Mouse (Mus musculus) neural tube, embryonic 15.5 days (tissue): ENCODE results near the gene Pdlim5. TPM values are rescaled to one million over a fixed set of nuclear protein-coding genes. Genes with fewer than 3 reads are reported as not detected.
A peak's percentile ranks its signal among the peaks of the same experiment; 100 is the strongest.
"Not testable (repeated sequence)": the region's sequence is repeated elsewhere in the genome, so short reads cannot be mapped to it uniquely, and the experiment has no call there.

Experiments
- ATAC-seq: fragments of 200-750 bp; cut with Nextera tagmentation; 2 replicates; pipeline ENCODE4 v1.8.0; 2017; ENCODE audit warnings: mild to moderate bottlenecking, moderate TSS enrichment, moderate library complexity; ENCODE audit not compliant: low FRiP score
- H3K27ac ChIP-seq: fragments of 300-500 bp; sonication (generic); replicated peaks from 2 replicates; pipeline ENCODE4 v1.5.1; 2015; ENCODE audit warnings: mild to moderate bottlenecking, inconsistent platforms
- H3K27me3 ChIP-seq: fragments of 300-500 bp; sonication (generic); replicated peaks from 2 replicates; pipeline ENCODE4 v1.6.1; 2015; ENCODE audit warnings: inconsistent platforms
- H3K36me3 ChIP-seq: fragments of 300-500 bp; sonication (generic); 2 replicates; pipeline ENCODE4 v1.6.1; 2015; ENCODE audit warnings: inconsistent platforms
- H3K4me1 ChIP-seq: fragments of 300-500 bp; sonication (generic); 2 replicates; pipeline ENCODE4 v1.6.1; 2015; ENCODE audit warnings: inconsistent platforms
- H3K4me2 ChIP-seq: fragments of 300-500 bp; sonication (generic); 2 replicates; pipeline ENCODE4 v1.6.1; 2015; ENCODE audit warnings: inconsistent platforms, mild to moderate bottlenecking, moderate library complexity
- H3K4me3 ChIP-seq: fragments of 300-500 bp; sonication (generic); replicated peaks from 2 replicates; pipeline ENCODE4 v1.5.1; 2015; ENCODE audit warnings: mild to moderate bottlenecking, inconsistent platforms
- H3K9ac ChIP-seq: fragments of 300-500 bp; sonication (generic); replicated peaks from 2 replicates; pipeline ENCODE4 v1.6.1; 2015; ENCODE audit warnings: mild to moderate bottlenecking, inconsistent platforms
- H3K9me3 ChIP-seq: fragments of 300-500 bp; sonication (generic); replicated peaks from 2 replicates; pipeline ENCODE4 v1.6.1; 2016; ENCODE audit warnings: inconsistent platforms
- WGBS: fragments of 180-500 bp; shearing (Covaris S2); methylation state at CpG from one replicate; pipeline ENCODE4 v1.1.7; 2015; ENCODE audit warnings: mixed read lengths; 5-methylcytosine and 5-hydroxymethylcytosine counted together
- polyA plus RNA-seq: library from polyadenylated mRNA; unstranded; fragments of >200 nt; fragmentation: Nextera tagmentation; extraction: Ambion mirVana; gene quantifications from 2 replicates; pipeline ENCODE4 v1.2.1, GENCODE M21; 2015

The Pdlim5 gene
- 17.4 and 21.3 TPM in 2 replicates for polyA plus RNA-seq

GRCm38 (mm10) chr3:142395520-142396193, at the start of gene Pdlim5:
Pdlim5 (minus strand) TSS chr3:142395696.
- under 1% methylated on average over 46 of the region's 46 CpGs for WGBS

GRCm38 (mm10) chr3:142443710-142444043, 48.2 kb upstream of the Pdlim5 start:
- Histone ChIP-seq H3K4me1 (0 out of 2 replicates have a peak, but pooled peaks cover 2% of the 10 kb centered on the region), H3K4me2 (no peak overlapping the region), H3K27ac (no peak overlapping the region), H3K27me3 (no peaks in the 10 kb centered on the region), H3K9ac (no peak overlapping the region), H3K9me3 (no peaks in the 10 kb centered on the region), H3K36me3 (no peaks in the 10 kb centered on the region), H3K4me3 (no peak overlapping the region)
- WGBS: 48% methylated on average over 4 of the region's 4 CpGs
- no peak for ATAC-seq

More at GRCm38 (mm10) chr3:142395520-142396193, at the start of gene Pdlim5:
- peak within 1 kb of the TSS; percentile 83 for H3K4me3 ChIP-seq
- peak within 1 kb of the TSS; percentile 67 for H3K9ac ChIP-seq
- H3K27me3 ChIP-seq: no peaks in the 10 kb centered on the region
- H3K27ac ChIP-seq: peak within 1 kb of the TSS; percentile 57
- peaks cover 14% of the 10 kb centered on the region for H3K4me1 ChIP-seq
- peak within 1 kb of the TSS; percentile 70 for H3K4me2 ChIP-seq
- H3K9me3 ChIP-seq: no peaks in the 10 kb centered on the region
- peak; percentile 99 for ATAC-seq
- H3K36me3 ChIP-seq: no peaks in the 10 kb centered on the region

DNA sequence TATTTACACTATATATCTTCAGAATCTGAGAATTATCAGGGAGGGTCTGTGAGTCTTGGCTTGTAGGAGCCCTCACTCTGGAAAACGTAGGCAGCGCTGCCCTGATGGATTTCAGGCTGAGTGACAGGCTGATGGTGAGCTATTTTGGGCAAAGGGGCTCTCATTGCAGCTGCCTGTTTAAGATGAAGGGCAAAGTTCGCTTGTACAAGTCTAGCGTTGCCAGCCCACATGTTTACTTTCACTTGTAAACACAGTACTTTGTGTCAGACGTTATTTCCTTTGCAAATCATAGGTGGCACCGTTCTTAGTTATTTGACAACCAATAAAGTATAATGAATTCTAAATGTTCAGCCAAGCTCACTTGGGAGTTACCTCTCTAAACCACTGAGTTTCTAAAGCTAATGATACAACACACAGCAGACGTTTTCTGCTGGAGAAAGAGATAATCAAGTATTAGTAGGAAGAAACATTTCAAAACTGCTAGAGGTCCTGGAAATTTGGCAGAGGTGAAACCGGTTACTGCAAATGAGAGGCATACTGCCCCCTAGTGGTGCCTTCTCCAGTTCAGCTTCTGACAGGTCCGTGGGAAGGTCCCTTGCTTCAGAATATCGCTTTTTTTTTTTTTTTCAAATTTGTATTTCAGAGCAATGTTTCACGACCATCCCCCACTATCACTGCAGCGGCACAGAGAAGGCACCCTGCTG, 47.7 kb upstream of the Pdlim5 start:
- Histone ChIP-seq H3K4me3 (no peak overlapping the region), H3K9me3 (no peaks in the 10 kb centered on the region), H3K9ac (no peak overlapping the region), H3K4me2 (no peak overlapping the region), H3K4me1 (0 out of 2 replicates have a peak, but pooled peaks cover 2% of the 10 kb centered on the region), H3K27me3 (no peaks in the 10 kb centered on the region), H3K36me3 (no peaks in the 10 kb centered on the region), H3K27ac (no peak overlapping the region)
- 0 out of 2 replicates have a peak, but pooled peaks have one; percentile 45 for ATAC-seq
- WGBS: 17% methylated on average over 12 of the region's 12 CpGs

GRCm38 (mm10) chr3:142442161-142442560, 46.7 kb upstream of the Pdlim5 start:
- Histone ChIP-seq H3K9me3 (no peaks in the 10 kb centered on the region), H3K4me1 (0 out of 2 replicates have a peak, but pooled peaks cover 2% of the 10 kb centered on the region), H3K4me3 (no peak overlapping the region), H3K4me2 (no peak overlapping the region), H3K36me3 (no peaks in the 10 kb centered on the region), H3K27me3 (no peaks in the 10 kb centered on the region), H3K9ac (no peak overlapping the region), H3K27ac (no peak overlapping the region)
- ATAC-seq: no peak
- 92% methylated on average over 7 of the region's 7 CpGs for WGBS

GRCm38 (mm10) chr3:142441142-142441541, 45.6 kb upstream of the Pdlim5 start:
- 0 out of 2 replicates have a peak, but pooled peaks cover 2% of the 10 kb centered on the region for H3K4me1 ChIP-seq
- no peak overlapping the region for H3K4me2 ChIP-seq
- no peak for ATAC-seq
- H3K27me3 ChIP-seq: no peaks in the 10 kb centered on the region
- WGBS: 66% methylated on average over 5 of the region's 5 CpGs
- H3K9ac ChIP-seq: no peak overlapping the region
- H3K27ac ChIP-seq: no peak overlapping the region
- no peak overlapping the region for H3K4me3 ChIP-seq
- H3K9me3 ChIP-seq: no peaks in the 10 kb centered on the region
- no peaks in the 10 kb centered on the region for H3K36me3 ChIP-seq

DNA sequence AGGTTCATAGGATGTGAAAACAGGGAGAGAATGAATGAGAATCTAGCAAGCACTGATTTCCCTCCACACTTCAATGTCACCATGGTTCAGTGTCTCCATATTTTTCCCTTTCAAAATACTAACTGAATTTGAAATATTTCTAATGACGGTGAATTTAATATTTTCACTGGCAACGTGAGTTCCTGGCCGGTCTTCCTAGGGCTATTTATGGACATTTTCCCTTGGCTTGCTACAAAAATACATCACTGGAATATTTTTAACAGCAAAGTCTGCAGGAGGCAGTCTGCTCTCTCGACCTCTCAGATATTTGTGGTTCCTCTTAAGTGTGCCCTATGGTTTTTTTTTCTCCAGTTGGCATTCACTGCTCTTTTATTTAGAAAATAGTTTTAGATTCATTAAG, 44.7 kb upstream of the Pdlim5 start:
- 76% methylated on average over 4 of the region's 4 CpGs for WGBS
- no peaks in the 10 kb centered on the region for H3K36me3 ChIP-seq
- H3K27ac ChIP-seq: no peak overlapping the region
- 0 out of 2 replicates have a peak, but pooled peaks cover 2% of the 10 kb centered on the region for H3K4me1 ChIP-seq
- no peak overlapping the region for H3K4me3 ChIP-seq
- no peak overlapping the region for H3K9ac ChIP-seq
- no peak for ATAC-seq
- no peak overlapping the region for H3K4me2 ChIP-seq
- no peaks in the 10 kb centered on the region for H3K9me3 ChIP-seq
- H3K27me3 ChIP-seq: no peaks in the 10 kb centered on the region

DNA sequence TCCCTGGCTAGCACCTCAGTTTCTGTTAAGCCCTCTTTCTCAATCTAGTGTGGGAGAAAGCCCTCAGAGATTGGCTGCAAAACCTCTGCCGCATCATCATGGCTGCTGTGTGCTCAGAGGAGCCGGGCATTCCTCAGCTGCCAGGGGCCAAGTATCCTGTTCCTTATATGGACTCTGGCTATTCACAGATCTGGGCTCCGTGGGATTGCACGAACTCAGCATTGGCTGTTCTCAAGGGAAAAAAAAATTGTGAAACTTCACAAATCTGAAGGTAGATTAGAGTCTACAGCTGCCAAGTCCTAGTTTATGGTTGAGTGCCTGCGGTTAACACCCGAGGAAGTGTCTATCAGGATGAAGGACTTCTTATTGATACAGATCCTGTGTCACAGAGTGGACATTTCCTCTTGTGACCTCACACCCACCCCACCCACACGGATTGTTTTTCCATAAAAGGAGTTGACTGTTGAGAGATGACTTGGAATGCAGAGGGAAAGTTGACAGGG, 44.1 kb upstream of the Pdlim5 start:
- H3K9me3 ChIP-seq: no peaks in the 10 kb centered on the region
- 0 out of 2 replicates have a peak, but pooled peaks cover 2% of the 10 kb centered on the region for H3K4me1 ChIP-seq

DNA sequence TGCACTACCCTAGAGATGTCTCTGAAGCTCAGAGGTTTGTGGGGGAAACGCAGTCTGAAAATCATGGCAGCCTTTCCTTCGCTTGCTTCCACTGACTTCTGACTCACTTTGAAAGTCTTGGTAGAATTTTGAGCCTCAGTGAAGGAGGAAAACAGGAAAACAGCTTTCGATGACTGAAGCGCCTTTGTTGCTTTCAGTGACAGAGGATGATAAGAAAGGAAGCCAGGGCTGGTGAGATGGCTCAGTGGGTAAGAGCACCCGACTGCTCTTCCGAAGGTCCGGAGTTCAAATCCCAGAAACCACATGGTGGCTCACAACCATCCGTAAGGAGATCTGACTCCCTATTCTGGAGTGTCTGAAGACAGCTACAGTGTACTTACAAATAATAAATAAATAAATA, 43.1 kb upstream of the Pdlim5 start:
- not testable (repeated sequence) for ATAC-seq, H3K4me1 ChIP-seq, H3K4me3 ChIP-seq, H3K27me3 ChIP-seq, H3K4me2 ChIP-seq, H3K27ac ChIP-seq, H3K9me3 ChIP-seq, H3K36me3 ChIP-seq, H3K9ac ChIP-seq
- 96% methylated on average over 8 of the region's 8 CpGs for WGBS

More for the DNA sequence above, 44.1 kb upstream of the Pdlim5 start:
- 28% methylated on average over 7 of the region's 7 CpGs for WGBS
- no peak overlapping the region for H3K4me3 ChIP-seq
- H3K36me3 ChIP-seq: no peaks in the 10 kb centered on the region
- no peak for ATAC-seq
- H3K27me3 ChIP-seq: no peaks in the 10 kb centered on the region
- no peak overlapping the region for H3K9ac ChIP-seq
- no peak overlapping the region for H3K27ac ChIP-seq
- peak overlapping the region; percentile 11; the same call in 1 of the 2 replicates for H3K4me2 ChIP-seq

DNA sequence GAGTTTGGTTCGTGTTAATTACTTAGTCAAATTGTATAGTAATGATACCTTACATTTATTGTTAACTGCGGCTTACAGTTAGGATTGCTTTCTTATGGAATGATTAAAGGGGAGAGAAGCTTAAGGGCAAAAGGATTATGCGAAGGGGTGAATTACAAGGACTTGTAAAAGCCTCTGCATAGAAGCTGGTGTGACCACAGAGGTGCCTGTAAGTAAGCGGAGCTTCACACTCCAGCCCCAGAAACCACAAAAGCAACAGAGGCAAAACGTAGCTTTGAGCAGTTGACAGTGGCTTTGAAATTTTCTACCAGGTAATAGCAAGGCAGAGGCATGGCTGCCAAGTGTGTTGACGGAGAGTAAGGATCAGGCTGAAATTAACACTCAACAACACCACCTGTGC, 41.3 kb upstream of the Pdlim5 start:
- H3K36me3 ChIP-seq: no peaks in the 10 kb centered on the region
- 0 out of 2 replicates have a peak, but pooled peaks cover 2% of the 10 kb centered on the region for H3K4me1 ChIP-seq
- no peak overlapping the region for H3K4me3 ChIP-seq
- H3K27me3 ChIP-seq: no peaks in the 10 kb centered on the region
- no peak overlapping the region for H3K9ac ChIP-seq
- no peak for ATAC-seq
- no peak overlapping the region for H3K27ac ChIP-seq
- no peaks in the 10 kb centered on the region for H3K9me3 ChIP-seq
- 43% methylated on average over 6 of the region's 6 CpGs for WGBS
- H3K4me2 ChIP-seq: no peak overlapping the region

DNA sequence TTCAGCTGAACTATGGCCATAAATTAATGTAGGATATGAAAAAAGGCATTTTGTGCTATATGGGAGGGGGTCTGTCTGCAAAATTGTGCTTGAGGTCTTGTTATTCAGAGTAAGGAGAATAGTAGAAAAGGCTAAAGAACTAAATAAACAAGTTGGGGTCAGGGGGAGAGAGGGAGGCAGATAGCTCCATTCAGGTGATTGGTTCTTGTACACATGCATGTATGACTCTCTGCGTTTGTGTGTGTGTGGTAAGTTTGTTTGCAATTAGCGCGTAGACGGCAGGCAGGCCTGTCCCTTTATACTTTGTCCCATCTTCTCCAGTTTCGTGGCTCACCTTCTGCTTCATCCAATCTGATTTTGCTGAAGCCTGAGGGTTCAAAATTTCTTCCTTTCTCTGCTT, 40.7 kb upstream of the Pdlim5 start:
- Histone ChIP-seq H3K27me3 (no peaks in the 10 kb centered on the region), H3K4me1 (0 out of 2 replicates have a peak, but pooled peaks cover 2% of the 10 kb centered on the region), H3K36me3 (no peaks in the 10 kb centered on the region), H3K4me2 (no peak overlapping the region), H3K9ac (no peak overlapping the region), H3K4me3 (no peak overlapping the region), H3K27ac (no peak overlapping the region), H3K9me3 (no peaks in the 10 kb centered on the region)
- no peak for ATAC-seq
- 70% methylated on average over 5 of the region's 5 CpGs for WGBS

DNA sequence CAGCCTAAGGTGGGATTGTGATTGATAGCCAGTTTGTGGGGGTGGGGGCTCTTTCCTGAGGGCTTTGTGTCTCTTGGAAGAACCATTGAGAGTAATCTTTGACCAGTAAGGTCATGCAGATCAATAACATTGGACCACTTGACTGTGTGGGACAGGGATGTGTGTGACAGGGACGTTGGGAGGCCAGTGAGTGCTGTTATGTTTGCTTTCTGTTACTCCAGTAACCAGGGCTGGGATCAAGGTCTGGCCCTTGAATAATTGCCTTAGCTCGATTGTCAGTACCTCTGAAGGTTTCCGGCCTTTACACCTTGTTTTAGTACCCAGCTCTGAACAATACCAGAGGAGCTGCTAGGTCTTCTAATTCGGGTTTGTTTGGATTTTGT, 39.3 kb upstream of the Pdlim5 start:
- Histone ChIP-seq H3K9ac (no peak overlapping the region), H3K9me3 (no peaks in the 10 kb centered on the region), H3K27me3 (no peaks in the 10 kb centered on the region), H3K4me3 (no peak overlapping the region), H3K4me1 (0 out of 2 replicates have a peak, but pooled peaks cover 2% of the 10 kb centered on the region), H3K36me3 (no peaks in the 10 kb centered on the region), H3K4me2 (no peak overlapping the region), H3K27ac (no peak overlapping the region)
- ATAC-seq: no peak
- 54% methylated on average over 4 of the region's 4 CpGs for WGBS
